Mouse (Mus musculus) granulocyte monocyte progenitor cell, adult 5-6 weeks (primary cell): ENCODE measurements around the gene Uvrag. TPM values are rescaled to one million over a fixed set of nuclear protein-coding genes. Genes with fewer than 3 reads are reported as not detected.
A peak's percentile ranks its signal among the peaks of the same experiment; 100 is the strongest.

Source experiments
- ATAC-seq: replicated peaks from 2 replicates; pipeline ENCODE4 v1.8.0; 2016; ENCODE audit warnings: mild to moderate bottlenecking, moderate TSS enrichment, inconsistent platforms; ENCODE audit not compliant: poor library complexity, severe bottlenecking
- total RNA-seq, 2 experiments: library from RNA; stranded (forward) in 1 of 2; stranded (reverse) in 1 of 2; fragments of 200-712, 200-1000 nt in 1 of 2; fragments of >200 nt in 1 of 2; fragmentation: Nextera tagmentation in 1 of 2; gene quantifications; 2 replicates each; pipeline ENCODE4 v1.2.3; 2014 to 2017

Uvrag gene
- total RNA-seq, 2 experiments from 2014 or later = 31.0 to 38.7 TPM

DNA sequence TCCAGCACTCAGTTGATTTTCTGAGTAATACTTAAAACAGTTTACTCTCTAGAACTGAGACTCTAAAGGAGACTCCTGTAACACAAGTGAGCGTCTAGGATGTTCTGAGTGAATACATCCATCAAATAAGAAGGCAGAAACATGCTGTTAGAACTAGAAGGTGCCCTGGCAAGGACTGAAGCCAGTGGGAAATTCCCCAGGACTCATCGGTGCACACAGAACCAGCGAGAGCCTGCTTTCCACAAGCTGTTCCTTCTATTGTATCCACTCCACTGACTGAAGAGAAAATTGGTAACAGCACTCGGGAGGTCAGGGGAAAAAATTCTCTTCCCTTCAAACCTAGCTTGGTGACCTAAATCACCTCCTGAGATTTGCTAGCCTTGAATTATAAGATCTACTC, 233.5 kb downstream of the Uvrag start:
- no peak for ATAC-seq

DNA sequence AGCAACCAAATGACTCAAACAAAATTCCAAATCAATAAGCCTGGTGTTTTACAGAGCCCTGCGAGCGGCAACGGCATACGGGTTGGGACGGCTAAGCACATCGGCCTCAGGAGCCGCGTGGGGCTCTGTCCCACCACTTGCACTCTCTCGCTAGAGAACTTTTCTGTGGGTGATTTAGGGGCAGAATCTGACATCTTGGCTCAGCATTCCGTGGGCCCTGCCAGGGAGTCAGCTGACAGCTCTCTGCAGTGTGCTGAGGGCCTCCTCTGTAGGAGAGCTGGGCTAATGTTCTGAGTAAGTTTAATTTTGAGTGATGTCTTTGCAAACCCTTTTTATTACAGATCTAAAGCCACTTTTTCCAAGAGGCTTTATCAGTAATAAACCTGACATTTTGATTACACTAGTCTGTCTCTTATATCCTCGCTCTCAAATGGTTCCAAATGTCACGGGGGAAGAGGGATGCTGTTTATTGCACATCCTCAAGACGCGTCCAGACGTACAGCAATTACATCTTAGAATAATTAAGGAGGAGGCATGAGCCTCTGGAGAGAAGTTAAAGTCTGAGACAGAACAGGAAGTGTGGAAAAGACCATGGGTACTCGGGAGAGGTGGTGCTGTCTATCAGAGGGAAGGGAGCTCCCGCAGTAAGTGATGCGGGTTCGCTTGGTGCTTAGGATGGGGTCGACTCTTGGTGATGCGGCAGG, 236.1 kb downstream of the Uvrag start:
- no peak for ATAC-seq

DNA sequence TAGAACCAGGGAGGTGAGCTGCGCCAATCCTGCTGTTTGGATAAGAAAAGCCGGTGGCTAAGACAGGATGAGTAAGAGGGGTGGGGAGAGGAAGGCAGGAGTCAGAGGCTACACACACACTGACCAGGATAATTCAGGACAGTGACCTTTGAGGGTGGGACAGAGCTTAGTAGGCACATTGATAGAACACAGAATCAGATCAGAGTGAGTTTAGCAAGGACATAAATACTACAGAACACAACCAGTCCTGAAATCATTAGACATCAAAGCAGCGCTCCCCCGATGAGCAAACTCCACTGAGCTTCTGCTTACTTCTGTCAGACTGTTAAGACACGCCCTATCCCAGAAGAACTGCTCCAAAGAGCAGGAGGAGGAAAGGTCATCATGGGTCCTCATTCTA, 237.1 kb downstream of the Uvrag start:
- no peak for ATAC-seq

DNA sequence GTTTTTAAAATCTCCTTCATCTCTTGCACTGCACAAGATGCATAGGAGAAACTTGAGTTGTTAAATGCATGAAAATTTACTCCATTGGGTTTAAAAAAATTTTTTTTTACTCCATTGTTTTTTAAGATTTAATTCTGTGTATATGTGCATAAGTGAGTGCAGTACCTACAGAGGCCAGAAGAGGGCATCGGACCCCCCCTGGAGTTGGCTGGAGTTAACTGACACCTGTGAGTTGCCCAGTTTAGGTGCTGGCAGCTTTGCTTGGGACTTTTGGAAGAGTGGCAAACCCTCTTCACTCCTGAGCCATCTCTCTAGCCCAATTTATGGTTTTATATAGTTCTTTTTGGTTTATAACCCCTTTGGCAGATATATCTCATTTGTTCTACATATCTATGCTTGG, 239.8 kb downstream of the Uvrag start:
- no peak for ATAC-seq

DNA sequence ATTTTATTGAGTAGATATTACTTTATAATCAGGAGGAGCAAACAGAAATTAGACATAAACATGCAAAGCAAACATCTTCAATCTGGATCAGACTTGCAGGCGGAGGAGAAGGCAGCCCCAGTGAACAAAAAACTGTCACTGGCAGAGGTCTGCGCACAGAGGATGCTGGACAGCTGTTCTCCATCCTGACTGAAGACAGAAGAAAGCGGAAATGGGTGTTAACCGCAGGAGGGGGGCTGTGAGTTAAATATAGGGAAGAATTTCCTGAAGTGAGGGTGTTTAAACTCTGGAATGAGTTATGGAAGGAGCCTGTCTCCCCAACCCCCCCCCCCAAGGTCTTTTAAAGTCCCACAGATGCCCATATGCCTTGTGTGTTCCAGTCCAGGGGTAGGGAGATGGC, 241.1 kb downstream of the Uvrag start:
- ATAC-seq = no peak

DNA sequence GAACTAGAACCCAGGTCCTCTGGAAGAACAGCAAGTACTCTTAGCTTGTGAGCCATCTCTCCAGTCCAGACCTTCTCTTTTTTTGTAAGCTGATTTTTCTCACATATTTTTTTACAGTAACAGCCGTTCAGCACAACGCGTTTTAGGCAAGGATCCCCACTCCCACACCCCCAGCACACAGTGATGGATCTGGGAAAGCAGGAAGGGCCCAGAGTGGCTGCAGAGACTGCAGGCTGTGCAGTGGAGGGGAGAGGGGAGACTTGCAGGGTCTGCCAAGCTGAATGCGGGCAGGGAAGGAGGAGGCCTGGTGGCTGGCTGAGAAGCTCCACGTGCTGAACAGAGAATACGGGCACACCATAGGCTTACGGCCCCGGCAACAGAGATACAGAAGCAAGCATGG, 243.6 kb downstream of the Uvrag start:
- ATAC-seq = no peak

DNA sequence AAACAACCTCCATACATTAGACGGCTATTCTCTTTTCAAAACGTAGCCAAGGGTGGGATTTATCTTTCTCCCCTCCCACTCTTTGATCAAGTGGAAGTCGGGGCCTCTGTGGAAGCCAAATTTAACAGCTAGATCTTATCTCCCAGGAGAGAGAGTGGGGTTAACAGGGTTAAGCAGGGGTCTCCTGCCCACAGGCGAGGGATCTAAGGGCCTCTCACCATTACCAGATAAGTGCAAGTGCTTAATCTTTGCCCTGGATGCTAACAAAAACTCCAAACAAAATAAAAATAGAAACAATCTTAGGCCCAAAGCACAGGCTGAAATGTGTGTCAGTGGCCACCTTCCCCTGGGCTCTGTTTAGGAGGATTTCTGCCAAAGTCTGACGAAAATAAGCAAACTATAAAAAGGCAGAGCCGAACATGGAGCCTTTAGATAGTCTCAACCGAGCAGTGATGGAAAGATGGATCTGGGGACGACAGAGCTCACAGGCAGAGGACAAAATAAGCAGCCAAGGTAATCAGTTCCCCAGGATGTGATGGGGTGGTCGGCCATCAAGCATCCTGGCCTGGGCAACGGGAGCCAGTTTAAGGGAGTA, 245.3 kb downstream of the Uvrag start:
- ATAC-seq = no peak

DNA sequence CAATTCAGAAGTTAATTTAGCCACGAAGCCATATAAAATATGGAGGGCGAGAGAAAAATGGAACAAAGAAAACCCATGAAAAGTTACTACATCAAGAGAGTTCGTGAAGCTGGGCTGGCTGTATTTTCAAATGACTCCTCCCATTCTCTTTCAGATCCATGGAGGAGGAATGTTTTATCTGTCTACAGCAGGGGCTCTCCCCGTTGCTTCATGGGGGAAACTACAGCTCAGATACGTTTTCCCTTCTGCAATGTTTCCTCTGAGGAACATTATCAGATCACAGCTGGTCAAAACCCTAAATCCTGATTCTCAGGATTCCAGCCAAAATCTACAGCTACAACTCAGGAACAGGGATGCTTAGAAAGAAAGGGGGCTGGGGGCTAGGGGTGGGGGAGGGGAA, 246.2 kb downstream of the Uvrag start:
- no peak for ATAC-seq

DNA sequence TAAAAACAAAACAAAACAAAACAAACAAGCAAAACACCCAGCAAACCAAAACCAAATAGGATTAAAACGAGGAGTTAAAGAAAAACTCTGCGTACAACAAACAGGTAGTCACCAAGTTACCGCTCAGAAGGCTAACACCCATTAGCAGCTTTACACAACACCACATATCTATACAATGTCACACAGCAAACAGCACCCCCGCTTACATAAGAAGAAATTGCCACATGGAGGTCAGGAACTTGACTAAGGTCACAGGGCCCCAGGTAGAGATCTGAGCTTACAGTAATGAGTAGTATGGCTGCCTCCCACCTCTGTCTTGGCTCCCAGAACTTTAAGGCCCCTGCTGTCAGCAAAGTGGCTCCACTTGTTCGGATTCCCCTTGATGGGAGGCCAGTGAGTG, 246.6 kb downstream of the Uvrag start:
- ATAC-seq = no peak

DNA sequence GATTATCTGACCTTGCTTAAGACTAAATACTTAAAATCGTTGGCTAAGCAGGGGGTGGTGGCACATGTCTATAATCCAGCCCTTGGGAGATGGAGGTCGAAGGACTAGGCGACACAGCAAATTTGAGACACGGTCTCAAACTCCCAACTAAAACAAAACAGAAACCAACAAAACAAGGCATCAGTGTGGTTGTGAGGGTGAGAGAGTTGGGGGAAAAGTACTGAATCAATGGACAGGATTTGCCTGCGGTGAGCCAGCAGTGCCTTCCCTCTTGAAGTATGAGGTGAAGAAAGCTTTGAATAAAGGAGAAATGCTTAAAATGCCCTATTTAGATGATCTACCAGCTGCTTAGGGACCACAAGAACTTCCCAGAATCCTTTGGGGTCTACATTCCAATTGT, 247.8 kb downstream of the Uvrag start:
- ATAC-seq = peak; percentile 37

DNA sequence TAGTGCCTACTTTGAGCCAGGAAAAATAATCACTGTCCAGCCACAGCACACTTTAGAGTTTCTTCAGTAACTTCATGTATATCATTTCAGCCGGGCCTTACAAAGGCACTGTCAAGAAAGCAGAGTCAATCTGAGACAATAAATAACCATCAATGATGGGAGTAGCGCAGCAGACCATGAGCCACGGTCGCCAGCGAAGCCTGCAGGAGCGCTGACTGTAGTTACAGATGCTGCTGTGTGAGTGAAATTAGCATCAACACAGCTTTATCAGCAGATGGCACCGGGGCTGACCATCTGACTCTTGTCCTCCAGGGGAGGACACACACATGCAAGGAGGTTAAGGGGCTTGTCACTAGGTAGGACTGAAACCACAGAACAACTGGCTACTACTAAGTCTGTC, 251.7 kb downstream of the Uvrag start:
- ATAC-seq = no peak

DNA sequence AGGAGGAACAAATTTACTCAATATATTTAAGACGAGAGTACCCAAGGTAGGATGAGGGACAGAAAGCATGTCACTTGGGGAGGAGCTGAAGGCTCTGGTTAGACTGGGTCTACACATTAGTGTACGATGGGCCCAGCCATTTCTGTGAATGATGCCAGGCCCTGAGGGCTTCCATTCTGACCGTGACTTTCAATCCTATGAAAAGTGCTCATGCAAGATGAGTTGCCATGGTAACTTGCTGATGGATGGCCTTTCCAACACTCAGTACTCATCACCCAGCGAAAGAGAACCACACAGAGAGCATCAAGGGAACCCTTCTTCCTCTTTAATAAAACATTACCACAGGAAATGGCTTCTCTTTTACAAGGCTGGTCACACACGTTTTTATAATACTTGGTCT, 252.1 kb downstream of the Uvrag start:
- no peak for ATAC-seq

DNA sequence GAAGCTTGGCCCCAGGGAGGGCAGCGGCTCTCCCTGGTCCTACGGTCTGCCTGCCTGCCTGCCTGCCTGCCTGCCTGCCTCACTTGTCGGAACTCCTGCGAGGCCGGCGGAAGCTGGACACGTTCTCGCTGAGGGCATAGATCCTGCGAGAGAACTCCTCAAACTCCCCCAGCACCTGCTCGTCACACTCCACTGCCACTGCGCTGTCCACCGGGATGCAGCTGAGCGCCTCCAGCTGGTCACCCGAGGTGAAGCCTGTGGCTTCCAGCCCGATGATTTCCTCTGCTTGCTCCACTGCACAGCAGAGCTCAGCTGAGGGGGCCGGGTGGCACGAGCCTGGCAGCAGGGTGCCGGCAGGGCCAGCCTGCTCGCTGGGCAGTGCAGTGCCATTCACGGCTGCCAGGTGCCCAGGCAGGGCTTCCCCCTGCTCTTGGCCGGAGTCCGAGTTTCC, 253.1 kb downstream of the Uvrag start:
- ATAC-seq = no peak

DNA sequence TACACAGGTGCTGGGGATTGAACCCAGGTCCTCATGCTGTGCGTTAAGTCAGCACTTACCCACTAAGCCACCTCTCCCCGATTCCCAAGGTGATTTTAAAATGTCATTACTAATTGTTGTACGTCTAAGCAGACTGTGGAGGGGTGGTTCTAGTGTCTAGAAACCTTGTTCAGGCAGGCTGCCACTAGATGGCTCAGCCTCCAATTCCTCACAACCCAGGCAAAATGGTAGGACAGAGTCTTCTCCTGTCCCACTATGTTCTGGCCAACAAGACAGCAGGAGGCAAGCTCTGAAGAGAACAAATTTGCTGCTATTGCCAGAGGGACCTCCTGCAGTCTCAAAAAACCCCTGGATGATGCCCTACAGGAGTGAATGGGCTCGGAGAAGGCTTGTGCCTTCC, 259.1 kb downstream of the Uvrag start:
- no peak for ATAC-seq

DNA sequence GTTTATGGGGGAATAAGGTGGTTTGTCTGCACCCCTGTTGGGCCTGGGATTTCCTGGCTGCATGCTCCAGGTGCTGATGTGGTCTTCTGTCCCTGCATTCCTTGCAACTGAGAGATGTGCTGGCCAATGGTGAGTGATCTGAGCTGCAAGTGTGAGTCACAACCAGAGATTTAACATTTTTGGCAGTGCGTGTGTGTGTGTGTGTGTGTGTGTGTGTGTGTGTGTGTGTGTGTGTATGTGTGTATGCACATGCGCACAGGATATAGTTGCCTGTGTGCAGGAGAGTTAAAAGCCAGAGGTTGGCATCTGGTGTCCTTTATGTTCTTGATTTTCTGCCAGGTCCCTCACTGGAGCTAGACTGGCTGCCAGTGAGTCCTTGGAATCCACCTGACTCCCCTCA, 261.8 kb downstream of the Uvrag start:
- no peak for ATAC-seq

DNA sequence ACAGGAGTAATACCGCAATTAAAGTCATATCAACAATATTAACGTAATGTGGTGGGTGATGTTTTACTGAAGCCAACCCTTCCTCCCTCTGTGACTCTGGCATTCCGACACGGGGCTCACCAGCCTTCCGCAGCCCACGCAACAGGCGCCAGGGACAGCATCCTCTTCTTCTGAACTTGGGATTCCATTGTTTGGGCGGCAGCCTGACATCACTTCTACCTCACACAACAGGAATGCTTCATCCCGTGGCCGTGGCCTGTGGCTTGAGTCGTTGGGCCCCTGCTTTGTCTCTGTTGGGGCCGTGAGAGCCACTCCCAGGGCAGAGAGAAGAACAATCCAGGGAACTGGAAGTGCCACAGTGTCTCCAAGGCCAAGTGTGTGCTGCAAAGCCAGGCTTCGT, 264.8 kb downstream of the Uvrag start:
- ATAC-seq = no peak

DNA sequence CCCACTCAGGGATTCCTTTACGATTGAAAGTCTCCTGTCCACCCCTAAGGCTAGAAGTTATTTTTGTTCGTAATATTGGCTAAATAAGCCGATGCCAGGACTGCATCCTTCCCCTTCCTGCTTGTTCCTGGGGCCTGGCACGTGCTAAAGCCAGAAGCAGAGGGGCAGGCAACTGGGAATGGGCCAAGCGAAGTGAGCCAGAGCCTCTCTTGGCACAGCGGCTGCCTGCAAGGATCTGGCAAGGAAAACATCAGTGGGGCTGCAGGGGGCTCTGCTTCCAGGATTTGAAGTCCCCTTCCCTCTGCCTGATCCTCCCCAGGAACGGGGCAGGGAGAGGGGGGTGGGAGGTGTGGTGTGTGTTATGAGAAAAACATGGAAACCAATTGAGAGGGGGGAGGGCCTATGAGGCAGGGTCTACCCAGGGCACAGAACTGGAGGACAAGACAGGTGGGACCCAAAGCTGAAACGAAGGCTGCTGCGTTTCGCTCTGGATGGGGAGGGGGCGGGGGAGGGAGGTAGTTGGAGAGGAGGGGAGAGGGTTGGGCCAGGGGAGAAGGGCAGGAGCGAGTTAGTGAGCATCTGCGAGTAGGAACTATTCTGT, 265.5 kb downstream of the Uvrag start:
- no peak for ATAC-seq

DNA sequence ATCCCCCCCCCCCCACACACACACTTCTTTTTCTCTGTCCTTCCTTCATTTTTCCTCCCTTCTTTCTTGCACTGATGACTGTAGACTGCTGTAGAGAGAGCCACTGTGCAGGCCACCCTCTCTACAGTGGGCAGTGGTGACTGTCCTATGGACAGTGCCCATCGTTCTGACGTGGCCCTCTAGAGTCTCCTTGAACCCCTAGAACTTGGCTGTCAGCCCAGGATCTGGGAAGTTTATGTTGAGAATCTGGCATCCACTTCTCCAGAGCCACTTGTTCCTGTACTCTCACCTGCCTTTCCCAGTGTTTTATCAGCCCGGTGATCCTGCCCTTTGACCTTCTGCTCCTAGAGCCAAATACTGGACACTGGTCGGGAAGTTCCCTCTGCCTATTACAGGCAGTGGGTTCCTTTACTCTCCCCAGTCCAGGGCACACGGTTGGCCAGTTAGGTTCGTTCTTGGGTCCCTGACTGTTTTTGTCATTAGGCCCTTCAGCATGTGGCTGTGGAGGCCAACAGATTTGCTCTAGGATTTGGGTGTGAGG, 266.5 kb downstream of the Uvrag start:
- ATAC-seq = no peak

DNA sequence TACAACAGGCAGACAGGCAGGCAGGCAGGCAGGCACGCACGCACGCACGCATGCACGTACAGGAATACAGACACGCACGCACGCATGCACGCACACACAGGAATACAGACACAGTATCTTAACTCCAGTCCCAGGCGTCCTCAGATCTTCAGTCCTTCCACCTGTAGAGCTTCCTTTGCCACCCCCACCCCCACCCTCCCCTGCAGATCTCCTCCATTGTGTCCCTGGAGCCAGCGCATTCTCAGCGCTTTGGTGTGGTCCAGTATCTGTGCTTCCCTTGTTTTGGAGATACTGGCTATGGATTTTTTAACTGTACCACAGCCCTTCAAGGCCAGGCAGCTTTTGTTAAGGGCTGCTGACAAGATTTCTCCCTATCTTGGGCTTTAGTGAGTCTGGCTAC, 267.6 kb downstream of the Uvrag start:
- no peak for ATAC-seq

DNA sequence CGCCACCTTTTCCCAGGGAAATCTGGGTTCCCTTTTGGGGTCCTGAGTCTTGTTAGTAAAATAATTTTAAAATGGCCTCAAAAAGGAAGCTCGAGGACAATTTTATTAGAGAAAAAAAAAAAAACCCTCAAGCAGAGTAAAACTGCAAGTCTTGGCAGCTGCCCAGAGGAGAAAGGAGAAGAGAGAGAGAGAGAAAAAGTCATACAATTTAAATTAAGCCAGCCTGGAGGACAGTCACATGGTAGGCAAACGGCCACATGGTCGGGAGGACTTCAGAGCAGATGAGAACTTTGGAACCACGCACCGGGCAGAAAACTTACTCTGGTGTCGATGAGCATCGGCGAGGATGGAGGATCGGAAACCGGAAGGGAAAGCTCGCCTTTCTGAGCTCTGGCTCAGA, 269.1 kb downstream of the Uvrag start:
- ATAC-seq = no peak

DNA sequence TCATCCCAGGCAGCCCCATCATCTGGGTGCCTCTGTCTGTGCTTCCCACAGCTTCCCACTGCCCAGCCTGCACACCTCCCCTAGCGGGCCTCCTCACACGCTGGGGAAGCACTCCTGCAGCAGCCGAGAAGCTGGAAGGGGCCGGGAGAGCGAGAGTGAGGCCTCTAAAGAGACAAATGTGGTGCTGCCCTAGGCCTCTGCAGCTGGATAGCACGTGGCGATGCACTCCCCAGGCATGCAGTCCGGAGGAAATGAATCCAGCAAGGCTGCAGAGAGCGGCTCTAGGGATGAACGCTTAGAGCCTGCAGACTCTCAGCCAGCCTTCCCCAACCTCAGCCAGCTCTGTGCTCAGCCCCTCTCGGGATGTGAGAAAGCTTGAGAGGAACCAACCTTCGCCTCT, 270.1 kb downstream of the Uvrag start:
- no peak for ATAC-seq

DNA sequence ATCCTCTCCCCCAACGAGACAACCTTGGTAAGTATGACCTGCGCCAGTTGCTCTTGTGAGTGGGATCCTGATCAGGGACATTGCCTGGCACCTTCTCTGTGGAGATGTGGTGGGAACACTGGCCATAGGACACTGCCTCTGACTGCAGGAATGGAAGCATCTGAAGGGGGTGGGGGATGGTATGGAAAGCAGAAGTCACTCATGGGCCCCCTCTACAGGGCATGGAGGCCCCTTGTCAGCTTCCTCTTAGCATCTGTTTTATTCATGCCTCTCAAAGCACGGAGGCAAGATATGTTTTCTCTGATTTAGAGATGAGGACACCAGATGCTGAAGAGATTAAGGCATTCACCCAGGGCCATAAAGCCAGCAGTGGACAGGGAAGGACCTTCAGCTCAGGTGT, 271.9 kb downstream of the Uvrag start:
- peak; percentile 93 for ATAC-seq
